Mouse (Mus musculus): ENCODE data around the gene Ydjc.
"Not testable (repeated sequence)": the region's sequence is repeated elsewhere in the genome, so short reads cannot be mapped to it uniquely, and the experiment has no call there.

DNA sequence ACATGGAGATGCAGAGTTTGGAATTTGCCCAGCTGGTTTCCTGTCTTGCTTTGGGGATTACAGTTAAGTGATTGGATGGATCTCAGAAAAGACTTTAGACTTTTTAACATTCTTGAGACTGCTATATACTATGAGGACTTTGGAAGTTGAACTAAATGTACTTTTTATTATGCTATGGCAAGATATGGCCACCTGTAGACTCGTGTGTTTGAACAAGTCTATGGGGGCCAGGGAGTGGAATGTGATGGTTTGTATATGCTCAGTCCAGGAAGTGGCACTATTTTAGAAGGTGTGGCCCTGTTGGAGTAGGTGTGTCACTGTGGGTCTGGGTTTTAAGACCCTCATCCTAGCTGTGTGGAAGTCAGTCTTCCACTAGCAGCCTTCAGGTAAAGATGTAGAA, 21.1 kb downstream of the Ydjc start:
- TF ChIP-seq CTCF (conservative IDR thresholded peaks at IDR 0.05 in 1 of 2, IDR thresholded peaks at IDR 0.05 in 1 of 2; ENCODE audit: low read depth in 2 of 2, low read length in 2 of 2); ETS1 (conservative IDR thresholded peaks at IDR 0.05; ENCODE audit: low read depth, low read length); EP300 (IDR thresholded peaks at IDR 0.05; ENCODE audit: low read length); TBP (conservative IDR thresholded peaks at IDR 0.05; ENCODE audit: low read depth, low read length); MAX (IDR thresholded peaks at IDR 0.05; ENCODE audit: low read length); HCFC1 (IDR thresholded peaks at IDR 0.05; ENCODE audit: low read depth, low read length); GABPA (IDR thresholded peaks at IDR 0.05; ENCODE audit: insufficient replicate concordance, low read depth, low read length); ZNF384 (IDR thresholded peaks at IDR 0.05; ENCODE audit: low read depth, low read length); POLR2A (IDR thresholded peaks at IDR 0.05; ENCODE audit: low read depth, low read length); CHD1 (IDR thresholded peaks at IDR 0.05; ENCODE audit: low read depth, low read length); JUND (conservative IDR thresholded peaks at IDR 0.05; ENCODE audit: low read depth, low read length): not testable (repeated sequence)

Data from CH12.LX (cell line).